Mouse (Mus musculus) retina, adult 2 months (tissue): ENCODE measurements at regions not wholly inside any gene's neighbourhood (a gene's known extent, or its start where the extent isn't known, plus 50 kb on each side); places are given as distances from the start of the nearest gene placed in this dataset.
"Not testable (repeated sequence)": the region's sequence is repeated elsewhere in the genome, so short reads cannot be mapped to it uniquely, and the experiment has no call there.

Source experiments
- DNase-seq: peaks from one replicate; pipeline ENCODE4 v3.0.0-alpha.2; 2012; ENCODE audit warnings: low read depth, low spot score

DNA sequence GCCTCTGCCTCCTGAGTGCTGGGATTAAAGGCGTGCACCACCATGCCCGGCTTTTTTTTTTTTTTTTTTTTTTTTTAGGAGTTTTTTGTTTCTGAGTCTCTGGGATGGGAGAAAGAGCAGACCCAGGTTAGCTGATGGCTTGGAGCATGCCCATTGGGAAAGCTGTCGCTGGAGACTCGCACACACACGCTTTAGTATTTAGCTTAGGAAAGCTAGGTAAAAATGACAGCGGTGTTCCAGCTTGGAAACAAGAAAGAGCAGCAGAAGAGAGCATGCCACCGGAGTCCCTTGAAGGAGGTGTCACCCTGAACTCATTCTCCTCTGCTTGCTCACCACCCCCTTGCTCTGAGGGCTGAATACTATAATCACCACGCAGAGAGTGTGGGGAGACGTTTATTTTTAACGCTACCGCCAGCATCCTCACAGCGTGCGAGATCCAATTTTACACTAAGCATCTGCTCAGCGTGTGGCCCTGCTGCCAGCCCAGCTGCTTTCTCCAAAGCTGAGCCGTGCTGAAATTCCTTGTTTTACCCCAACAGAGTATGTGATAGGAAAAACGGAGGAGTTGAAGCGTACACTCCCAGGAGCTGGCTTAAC is 95.9 kb upstream of the Map3k1 start:
- no peak for DNase-seq

DNA sequence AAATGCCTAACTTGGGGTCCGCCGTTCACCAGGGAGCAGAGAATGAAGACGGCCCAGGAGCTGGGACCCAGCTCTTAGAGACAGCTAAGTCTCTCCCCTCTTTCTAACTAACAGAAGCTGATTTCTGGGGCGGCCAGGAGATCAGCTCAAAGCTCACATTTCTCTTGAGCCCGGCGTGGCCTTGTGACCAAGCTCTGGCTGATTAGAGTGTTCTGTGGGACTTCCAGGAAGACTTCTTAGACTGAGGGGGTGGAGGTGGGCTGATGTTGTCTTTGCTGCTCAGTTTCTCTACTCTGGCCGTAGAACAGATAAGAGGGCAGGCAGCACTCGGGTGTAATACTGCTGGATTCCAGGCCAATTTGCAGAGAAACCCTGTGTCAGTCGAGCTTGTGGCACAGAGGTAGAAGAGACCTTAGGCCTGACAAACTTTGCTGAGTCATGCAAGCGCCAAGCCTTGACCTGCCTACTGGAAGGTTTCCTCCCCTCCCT is 96.5 kb upstream of the Map3k1 start:
- no peak for DNase-seq

DNA sequence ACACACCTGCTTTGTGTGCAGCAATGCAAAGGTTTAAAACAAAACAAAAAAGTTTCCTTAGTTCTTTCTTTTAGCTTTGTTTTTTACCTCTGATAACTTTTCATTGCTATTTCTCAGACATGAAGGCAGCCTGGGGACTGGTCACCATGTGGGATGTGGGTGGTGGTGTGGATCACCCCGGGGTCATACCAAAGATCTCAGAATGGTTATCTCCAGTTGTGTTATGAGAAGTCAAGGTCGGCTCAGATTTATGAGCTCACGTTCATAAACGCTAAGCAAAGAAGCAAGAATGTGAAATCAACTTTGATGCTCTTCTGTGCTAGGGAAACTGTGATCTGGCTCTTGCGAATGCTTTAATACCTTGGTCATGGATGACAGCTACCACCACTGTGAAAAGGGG is 102.3 kb upstream of the Map3k1 start:
- no peak for DNase-seq

DNA sequence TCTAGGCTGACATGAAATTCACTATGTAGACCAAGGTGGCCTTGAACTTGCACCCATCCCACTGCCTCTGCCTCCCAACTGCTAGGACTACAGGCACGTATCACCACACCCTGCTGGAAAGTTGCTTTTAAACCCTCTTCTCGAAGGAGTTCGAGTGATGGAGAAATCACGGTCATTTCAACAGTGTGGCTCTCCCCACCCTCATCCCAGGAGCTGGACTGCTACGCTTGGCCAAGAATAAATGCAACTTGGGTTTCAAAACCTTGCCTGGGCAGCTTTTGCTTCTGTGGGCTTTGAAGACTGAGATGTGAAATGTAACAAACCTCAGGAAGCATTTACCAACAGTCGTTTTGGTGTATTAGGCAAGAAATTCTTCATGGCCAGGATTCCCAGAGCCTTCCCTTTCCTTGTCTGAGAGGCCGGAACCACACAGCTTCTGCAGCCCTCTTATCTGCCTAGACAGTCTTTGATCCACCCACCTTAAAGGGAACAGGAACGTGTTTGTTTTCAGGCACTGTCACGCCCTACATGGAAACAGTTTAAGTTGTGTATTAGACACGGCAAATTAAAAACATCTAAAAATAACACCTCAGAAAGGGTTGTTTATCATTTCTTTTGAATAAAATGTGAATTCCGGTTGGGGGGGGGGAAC is 103.0 kb upstream of the Map3k1 start:
- no peak for DNase-seq

DNA sequence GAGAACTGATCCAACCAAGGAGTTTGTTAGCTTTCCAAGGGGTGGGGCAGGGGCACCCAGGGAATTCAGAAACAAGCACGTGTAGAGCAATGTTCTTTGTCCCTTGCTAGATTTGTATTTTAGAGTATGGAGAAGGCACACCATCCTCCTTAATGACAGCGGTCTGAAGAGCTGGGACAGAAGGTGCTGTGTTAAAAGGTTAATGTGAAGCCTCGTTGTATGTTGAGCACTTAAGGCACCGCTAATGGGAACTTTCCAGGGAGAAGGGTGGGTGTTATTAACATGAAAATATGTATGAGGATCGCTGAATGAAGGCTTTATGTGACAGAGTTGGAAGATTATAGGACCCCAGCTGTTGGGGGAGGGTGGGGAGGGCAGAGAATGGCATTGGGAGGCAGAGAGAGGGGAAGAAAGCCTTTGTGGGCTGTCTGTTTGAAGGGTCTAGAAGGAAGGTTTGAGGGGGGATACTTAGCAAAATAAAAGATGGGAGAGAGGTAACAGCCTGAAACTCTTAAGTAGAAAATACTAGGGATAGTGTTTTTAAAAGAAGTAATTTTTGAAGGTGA is 105.6 kb upstream of the Map3k1 start:
- DNase-seq = no peak

DNA sequence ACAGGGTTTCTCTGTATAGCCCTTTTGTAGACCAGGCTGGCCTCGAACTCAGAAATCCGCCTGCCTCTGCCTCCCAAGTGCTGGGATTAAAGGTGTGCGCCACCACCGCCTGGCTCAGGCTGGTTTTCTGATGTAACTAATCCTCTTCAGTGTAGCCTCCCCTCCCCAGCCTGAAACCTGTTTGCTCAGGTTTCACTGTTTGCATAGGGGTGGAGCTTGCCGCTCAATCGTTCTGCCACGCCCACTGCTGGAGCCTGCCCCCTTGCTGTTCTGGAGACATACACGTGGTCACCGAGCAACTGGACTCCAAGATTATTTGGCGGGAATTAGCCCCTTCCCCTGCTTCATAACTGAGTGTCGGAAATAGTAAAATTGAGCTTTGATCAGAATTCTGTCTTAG is 110.6 kb upstream of the Map3k1 start:
- not testable (repeated sequence) for DNase-seq

DNA sequence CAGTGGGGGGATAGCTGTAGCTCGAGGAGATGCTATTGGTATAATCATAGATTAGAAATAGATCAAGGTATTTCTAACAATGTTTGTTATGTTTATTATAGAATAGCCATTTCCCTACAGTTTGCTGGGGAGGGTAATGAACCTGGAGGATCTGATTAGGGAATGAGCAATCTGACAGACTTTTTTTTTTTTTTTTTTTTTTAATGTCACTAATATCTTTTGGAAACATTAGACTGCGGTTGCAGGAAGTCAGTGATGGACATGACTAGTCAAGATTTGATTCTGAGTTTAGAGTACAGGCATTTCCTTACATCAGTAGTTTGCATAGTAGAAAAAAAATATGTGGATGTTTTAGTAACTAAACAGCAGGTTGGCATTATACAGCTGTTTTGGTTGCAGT is 111.7 kb upstream of the Map3k1 start:
- DNase-seq = no peak

DNA sequence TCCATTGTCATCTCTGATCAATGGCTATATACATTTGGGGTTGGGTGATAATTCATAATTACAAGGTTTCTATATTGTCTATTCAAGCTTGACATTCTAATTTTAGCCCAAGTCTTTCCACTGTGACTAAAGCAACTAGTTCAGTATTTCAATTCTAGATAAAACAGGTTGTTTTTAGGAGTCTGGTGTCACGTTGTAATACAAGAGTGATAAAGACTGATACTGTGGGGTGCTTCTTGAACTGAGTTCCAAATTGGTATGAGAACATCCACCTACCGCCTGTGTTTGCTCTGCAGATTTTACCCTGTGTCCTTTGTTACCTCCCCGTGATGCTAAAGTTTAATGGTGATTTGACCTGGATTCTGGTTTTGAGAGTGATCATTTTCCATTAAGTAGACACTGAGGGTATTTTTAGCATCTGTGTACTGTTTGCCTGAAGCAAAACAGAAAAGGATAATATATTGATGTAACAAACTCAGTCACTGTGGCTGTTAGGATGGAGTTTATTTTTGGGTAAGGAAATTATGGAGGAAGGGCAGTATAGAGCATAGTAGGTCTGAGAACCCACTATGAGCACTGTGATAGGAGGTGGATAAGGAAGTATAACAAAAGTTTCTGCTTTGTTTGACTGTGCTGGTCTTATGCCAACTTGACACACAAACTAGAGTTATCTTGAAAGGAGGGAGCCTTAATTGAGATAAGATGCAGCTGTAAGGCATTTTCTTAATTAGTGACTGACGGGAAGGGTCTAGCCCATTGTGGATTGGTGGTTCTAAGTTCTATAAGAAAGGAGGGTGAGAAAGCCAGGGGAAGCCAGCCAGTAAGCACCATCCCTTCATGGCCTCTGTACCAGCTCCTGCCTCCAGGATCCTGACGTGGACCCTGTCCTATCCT is 112.6 kb upstream of the Map3k1 start:
- DNase-seq = no peak

DNA sequence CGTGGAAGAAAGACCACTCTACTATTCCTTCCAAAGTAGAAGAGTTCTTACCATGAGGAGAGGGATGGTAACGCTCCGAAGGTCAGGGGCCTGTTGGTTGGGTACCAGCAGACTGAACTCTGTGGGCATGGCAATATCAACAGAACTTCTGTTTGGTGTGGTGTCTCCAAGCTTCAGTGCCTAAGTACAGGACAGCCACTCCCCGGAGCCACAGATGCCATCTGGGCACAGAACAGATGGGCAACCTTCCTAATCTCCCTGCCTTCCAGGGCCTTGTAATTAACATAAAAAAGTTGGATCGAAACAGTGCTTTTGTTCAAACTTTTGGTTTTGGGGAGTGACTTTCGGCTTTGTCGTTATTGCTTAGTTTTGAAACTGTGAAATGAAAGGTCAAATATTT is 116.6 kb upstream of the Map3k1 start:
- no peak for DNase-seq

DNA sequence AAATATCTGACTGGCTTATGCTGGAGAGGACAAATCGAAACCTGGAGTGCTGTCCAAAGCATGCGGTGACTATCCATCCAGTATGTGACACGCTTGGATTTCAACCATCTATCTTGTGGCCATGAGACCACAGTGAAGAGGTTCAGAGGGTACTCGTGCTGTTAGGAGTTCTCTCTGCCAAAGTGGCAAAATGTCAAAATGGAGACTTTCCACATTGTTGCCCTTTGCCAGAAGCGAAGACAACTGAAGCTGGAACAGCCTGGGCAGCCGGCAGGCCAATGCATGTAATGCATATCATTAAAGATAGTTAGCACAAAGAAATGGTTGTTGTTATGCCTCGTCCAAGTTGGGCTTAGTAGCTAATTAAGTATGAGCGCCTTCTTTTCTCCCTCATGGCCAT is 118.0 kb upstream of the Map3k1 start:
- no peak for DNase-seq

DNA sequence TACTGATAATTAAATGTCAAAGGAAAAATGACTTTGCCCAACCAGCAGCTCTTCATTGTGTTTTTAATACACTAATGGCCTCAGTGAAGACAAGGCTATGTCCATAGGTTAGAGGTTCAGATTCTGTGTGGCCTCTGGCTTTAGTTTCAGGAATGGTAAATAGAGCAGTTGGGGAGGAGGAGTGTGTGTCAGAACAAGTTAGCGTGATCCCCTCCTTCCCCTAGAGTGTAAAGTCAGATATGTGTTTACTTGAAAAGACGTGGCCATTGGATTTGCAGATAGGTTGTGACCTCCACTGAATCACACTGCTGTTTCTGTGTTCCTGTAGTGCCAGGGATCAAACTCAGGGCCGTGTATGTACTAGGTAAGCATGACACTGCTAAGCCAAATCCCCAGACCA is 118.7 kb upstream of the Map3k1 start:
- DNase-seq = no peak

DNA sequence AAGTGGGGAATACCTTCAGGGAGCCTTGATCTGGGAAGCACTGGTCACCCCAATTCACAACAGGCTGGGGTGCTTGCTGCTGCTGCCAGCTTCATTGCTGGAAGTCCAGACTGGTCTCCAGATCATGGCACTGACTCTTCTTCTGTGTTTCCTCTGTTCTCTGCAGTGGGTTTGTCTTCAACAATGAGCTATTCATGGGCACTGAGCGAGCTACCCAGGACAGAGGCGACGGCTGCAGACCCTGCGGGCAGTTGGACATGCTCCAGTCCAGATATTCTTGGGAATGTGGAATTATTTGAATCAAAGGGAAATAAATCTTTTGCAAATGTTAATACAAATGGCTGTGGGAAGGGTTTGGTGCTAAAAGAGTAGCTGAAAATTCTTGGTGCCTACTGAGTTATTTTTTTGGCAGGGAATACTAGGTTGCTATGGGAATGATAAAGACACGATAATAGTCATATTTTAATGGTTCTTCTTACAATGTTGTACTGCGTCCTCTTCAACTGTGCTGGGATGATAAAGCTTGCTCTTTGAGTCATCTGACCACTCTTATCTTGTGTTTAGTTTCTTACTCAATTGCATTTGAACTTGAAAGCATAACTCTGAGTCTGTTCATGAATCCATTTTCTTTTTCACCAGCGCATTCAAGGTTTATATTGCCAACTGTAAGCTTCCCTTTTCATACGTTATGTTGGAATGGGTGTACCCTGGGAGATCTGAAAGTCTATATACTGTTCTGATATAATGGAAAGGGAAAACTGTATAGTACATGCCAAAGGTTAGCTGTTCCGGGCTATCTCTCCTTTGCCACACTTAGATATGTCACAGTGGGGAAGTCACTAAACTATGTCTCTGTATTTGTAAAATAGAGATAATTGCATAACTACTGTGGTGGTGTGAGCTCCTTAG is 120.1 kb upstream of the Map3k1 start:
- DNase-seq = no peak

DNA sequence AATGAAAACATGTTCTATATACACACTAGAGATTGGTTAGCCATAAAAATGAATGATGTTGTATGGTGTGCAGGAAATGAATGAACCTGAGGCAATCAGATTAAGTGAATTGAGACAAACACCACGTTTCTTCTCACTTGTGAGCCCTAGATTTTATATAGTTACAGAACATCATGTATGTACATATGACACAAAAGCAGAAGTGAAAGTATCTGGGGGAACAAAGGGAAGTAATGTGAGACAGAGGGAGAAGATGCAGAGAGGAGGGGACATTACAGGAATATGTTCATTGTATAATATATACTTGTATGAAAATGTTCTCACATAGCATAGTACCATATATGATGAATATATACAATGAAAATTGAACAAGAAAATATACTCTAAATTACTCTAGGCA is 121.1 kb upstream of the Map3k1 start:
- DNase-seq = no peak

DNA sequence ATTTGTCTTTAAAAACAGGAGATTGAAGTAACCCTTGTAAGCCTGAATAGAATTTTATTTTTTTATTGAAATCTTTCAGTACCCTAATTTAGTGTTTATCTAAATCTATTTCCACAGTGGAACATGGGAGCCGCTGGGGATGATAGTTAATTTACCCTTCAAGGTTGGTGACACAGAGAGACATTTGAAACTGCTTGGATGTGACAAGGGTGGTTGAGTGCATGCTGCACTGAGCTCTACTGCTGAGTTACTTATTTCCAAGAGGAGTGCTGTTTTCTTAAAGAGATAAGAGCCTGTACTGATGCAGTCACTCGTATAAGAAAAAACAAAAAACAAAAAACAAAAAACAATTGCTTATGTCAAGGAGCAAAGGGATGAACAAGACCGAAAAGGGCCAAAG is 123.7 kb upstream of the Map3k1 start:
- no peak for DNase-seq

DNA sequence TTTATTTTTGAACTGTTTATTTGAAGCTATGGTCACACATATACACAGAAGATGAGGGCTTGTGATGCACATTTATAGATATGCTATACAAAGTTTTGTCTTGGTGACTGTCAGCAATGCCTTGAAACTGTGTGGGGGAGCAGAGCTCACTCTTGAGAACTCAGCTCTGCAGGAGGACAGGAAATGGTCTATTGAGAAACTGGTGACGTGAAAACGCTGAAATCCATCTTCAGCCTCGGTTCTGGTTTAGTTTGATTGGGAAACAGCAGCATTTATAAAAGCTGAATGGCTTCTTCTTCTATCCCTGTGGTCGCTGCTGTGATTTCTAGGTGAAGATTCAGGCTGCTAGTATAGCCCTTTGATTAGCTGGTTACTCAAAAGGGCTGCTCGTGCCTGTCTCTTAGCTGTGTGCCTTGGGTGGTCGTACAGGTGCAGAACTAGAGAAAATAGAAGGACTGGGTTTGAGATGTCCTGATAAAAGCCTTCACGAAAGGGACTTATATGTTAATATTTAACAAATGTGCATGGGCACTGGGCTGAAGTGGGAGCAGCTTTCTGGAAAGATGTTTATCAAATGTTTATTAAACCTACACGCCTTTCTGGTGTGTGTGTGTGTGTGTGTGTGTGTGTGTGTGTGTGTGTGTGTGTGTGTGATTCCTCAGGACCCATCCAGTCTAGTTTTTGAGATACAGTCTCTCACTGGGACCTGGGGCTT is 124.9 kb upstream of the Map3k1 start:
- no peak for DNase-seq

DNA sequence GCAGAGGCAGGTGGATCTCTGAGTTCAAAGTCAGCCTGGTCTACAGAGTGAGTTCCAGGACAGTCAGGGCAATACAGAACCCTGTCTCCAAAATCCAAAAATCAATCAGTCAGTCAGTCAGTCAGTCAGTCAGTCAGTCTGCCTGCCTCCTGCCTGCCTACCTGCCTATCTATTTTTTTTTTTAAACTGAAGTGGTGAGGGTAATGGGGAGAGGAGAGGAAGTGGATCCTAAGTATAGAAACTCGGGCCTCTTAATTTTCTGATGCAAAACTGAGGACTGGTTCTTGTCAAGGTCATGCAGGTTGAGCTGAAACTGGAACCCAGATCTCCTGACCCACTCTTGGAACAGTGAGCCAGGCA is 126.9 kb upstream of the Map3k1 start:
- DNase-seq = no peak

DNA sequence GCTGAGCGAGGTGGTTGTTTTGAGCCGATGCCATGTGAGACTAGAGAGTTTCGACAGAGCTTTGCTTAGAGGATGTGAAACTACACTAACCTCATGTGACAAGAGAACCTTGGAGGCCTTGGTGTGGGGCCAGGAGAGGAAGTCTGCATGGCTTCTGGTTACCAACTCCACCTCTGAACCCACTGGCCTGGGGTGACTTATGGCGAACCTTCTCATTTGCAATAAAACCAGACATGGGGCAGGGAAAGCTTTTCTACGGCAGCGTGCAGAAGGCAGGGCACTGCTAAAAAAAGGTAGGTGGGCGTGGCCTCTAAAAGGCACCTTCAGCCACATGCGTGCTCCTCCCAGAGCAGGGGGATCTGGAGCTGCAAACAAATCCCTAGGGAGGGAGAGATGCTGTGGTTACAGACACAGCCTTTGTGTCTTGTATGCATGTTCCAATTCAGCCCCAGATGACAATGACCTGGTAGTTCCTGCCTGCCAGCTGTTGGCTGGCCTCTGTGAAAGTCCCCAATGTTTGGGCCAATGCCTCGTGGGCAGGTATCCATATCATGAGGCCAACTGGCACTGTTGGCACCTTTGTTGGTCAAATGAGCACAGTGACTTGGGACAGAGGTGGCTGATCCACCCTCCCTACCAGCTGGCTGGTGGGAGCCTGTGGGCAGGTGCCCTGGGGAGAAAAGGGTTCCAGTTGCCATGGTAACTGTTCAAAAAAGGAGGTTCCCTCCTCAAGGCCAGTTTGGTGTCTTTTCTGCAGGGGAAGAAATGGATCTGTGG is 127.5 kb upstream of the Map3k1 start:
- DNase-seq = no peak

DNA sequence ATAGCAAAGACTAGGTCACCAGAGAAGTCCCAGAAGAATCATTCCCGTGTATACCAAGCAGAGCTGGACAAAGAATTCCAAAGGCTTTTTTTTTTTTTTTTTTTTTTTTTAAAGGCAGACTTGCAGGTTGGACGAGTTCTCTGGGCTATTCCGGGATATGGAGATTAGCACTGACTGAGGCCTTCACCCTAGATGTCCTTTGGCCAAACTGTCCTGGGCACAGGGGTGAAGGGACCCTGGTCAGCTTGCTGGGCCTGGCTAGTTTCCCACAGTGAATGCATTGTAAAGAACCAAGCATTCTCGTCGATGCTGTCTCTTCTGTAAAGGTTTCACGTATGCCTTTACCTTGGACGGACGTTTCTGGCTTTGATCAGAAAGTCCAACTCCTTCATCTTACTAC is 128.2 kb upstream of the Map3k1 start:
- no peak for DNase-seq

DNA sequence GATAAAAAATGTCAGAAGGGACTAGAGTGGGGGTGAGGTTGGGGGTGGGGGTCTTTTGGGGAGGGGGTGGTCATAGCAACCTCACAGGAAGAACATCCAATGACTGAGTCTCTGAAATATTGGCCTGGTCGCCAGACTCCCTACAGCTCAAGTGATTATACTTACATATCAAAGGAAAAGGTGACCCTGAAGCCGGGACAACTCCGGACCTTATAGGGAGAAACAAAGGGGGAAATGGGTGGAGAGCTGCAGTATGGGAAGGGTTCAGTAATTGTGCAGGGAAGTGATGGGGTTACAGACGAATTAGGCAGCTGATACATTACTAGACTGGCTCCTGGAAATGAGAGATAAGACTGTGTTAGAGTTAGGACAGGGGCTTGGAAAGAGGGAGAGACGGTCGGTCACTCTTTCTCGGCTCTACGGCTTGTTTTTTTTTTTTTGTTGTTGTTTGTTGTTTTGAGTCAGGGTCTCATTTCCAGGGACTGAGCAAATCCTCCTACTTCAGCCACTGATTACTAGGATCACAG is 130.2 kb upstream of the Map3k1 start:
- DNase-seq = no peak
